Mouse (Mus musculus): ENCODE measurements around the gene Gm11011.

GRCm38 (mm10) chr2:169600163-169600562 lies 12.6 kb upstream of the Gm11011 start:
- TF ChIP-seq POLR2A (IDR thresholded peaks at IDR 0.05; ENCODE audit: low read depth, low read length), result no peak
- TF ChIP-seq CTCF (IDR thresholded peaks at IDR 0.05; ENCODE audit: borderline replicate concordance, insufficient read depth, low read length), result no peak

Measured in embryonic fibroblast, embryonic 13.5 days (primary cell).